Mouse (Mus musculus) regulatory T cell (primary cell): ENCODE data around the gene Gm20388.

Experiments used
- in situ Hi-C: fragments of 300-600 bp; cut with MboI, MseI; formaldehyde crosslinking; loops from one replicate; pipeline ENCODE4 v1.15.1; 2025; ENCODE audit warnings: high pct_unique_total_duplicates

Gm20388 gene

GRCm38 (mm10) chr8:124349663-124350062, 4439.0 kb downstream of the Gm20388 start:
- in situ Hi-C loops: loop anchor here (5.0 to 10.0 kb wide), 2 partner anchors 297 to 1075 kb away; no protein-coding TSS in a partner anchor

DNA sequence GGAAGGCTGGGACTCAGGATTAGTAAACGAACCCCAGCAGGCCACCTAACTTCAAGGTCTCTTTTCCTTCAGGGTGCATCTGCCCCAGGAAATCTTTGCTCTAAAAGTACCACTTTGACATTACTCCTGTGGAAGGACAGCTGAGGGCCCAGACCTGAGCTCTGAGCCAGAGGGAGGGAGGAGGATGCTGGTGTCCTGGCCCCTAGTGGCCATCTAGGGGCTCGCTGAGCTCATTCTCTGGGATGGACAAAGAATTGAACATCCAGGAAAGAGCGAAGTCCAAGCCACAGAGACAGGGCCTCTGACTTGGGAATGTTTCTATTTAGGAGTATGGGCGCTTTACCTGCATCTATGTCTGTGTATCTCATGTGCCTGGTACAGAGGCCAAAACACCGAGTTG, 4441.0 kb downstream of the Gm20388 start:
- in situ Hi-C loops: loop anchor here (5.0 kb wide), 1 partner anchor 299 kb away; no protein-coding TSS in a partner anchor

DNA sequence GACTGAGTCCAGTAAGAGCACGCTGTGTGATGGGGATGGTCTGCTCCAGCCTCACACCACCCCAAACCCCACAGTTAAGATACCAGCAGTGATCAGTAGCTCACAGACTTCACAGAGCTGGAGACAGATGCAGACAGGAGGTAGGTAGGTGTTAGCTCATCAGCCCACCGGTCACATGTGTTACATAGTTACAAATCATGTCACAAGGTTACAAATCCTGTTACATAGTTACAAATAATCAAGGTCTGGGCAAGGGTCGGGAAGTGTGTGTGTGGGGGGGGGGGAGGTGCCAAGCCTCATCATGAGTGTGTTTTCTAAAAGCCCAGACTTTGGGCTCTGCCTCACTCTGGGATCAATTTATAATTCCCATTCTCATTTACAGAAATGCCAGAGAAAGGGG, 4450.3 kb downstream of the Gm20388 start:
- in situ Hi-C loops: no loop called here

DNA sequence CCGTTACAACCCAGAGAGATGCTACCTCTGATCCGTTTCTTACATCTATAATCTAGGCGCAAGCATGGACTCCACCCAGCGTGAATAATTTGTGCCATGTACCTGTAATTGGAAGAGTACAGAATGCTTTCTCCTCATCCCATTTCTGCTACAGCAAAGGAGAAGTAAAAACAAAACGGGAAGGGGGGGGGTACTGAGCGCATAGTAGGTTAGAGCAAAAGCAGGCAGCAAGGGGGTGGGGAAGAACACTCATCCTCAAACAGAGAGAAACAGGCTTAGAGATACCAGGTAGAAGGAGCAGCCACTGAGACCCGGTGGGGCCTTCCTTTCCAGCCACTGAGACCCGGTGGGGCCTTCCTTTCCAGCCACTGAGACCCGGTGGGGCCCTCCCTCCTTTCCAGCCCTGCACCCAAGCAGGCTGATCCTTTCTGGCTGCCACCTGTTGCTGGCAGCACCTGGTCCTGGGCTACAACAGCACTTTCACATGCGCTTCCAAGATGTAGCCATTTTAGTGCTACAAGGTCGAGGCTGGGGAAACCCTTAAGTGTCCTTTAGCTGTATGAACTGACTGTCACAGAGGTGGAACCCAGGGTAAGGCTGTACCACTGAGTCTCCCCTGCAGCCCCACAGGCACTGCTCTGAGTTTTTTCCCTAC, 4451.3 kb downstream of the Gm20388 start:
- in situ Hi-C loops: no loop called here

GRCm38 (mm10) chr8:124362589-124362988, 4451.9 kb downstream of the Gm20388 start:
- in situ Hi-C loops: no loop called here

GRCm38 (mm10) chr8:124363337-124363736, 4452.7 kb downstream of the Gm20388 start:
- in situ Hi-C loops: no loop called here

DNA sequence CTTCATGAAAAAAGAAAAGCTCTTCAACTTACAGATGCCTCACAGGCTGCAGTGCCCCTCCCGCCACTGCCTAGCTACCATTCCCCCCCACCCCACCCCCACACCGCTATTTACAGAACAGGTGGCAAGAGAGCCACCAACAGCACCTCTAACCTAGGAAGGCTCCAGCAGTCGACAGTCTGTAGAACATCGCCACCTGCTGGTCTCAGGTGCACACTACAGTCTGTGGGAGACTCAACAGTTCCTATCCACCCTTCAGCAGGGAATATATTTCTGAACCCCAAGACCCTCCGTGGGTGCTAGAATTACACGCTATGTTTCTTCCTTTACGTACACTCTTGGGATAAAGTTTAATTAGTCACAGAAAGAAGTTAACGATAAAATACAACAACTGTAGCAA, 4457.6 kb downstream of the Gm20388 start:
- in situ Hi-C loops: no loop called here

- in situ Hi-C loops: loop anchor here (10.0 kb wide), 1 partner anchor 1626 kb away; no protein-coding TSS in a partner anchor
Observed at GRCm38 (mm10) chr8:124370422-124371183, 4460.0 kb downstream of the Gm20388 start.

DNA sequence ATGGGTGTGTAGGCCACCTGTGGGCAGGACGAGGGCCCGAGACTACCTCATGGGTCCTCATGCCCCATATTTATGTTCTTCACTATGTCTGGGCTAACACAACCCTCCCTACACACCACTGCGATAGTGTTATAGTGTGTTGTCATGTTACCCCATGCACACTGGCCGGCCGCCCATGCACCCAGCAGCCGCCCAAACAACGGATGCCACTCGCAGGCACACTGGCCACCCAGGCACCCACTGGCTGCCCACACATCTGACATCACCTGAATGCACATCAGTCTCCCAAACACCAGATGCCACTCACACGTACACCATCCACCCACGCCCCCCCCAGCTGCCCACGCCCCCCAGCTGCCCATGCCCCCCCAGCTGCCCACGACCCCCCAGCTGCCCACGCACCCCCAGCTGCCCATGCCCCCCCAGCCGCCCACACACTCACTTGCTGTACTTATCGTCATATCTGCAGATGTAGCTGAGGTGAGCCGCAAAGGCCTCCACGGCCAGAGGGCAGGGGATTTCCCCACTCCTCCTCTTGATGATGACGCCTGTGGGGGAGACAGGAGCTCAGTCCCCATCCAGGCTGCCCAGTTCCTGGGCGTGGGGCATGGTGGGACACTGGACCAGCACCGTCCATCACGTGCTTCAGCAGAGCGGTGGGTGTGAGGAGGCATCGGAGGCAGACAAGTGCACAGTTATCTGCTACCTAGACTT, 4460.9 kb downstream of the Gm20388 start:
- in situ Hi-C loops: loop anchor here (10.0 kb wide), 1 partner anchor 1627 kb away; no protein-coding TSS in a partner anchor

GRCm38 (mm10) chr8:124373753-124374152, 4463.1 kb downstream of the Gm20388 start:
- in situ Hi-C loops: loop anchor here (10.0 kb wide), 1 partner anchor 1629 kb away; no protein-coding TSS in a partner anchor

GRCm38 (mm10) chr8:124375168-124375567, 4464.5 kb downstream of the Gm20388 start:
- in situ Hi-C loops: loop anchor here (10.0 kb wide), 1 partner anchor 1630 kb away; no protein-coding TSS in a partner anchor

GRCm38 (mm10) chr8:124375727-124376126, 4465.1 kb downstream of the Gm20388 start:
- in situ Hi-C loops: loop anchor here (10.0 kb wide), 1 partner anchor 1631 kb away; no protein-coding TSS in a partner anchor

- in situ Hi-C loops: loop anchor here (10.0 kb wide), 1 partner anchor 1632 kb away; no protein-coding TSS in a partner anchor
Observed at GRCm38 (mm10) chr8:124376406-124376805, 4465.8 kb downstream of the Gm20388 start.

- in situ Hi-C loops: loop anchor here (10.0 kb wide), 1 partner anchor 1634 kb away; no protein-coding TSS in a partner anchor
Observed at GRCm38 (mm10) chr8:124379289-124379688, 4468.6 kb downstream of the Gm20388 start.

- in situ Hi-C loops: no loop called here
Observed at GRCm38 (mm10) chr8:124382235-124382634, 4471.6 kb downstream of the Gm20388 start.

- in situ Hi-C loops: no loop called here
Observed at GRCm38 (mm10) chr8:124384336-124384735, 4473.7 kb downstream of the Gm20388 start.

GRCm38 (mm10) chr8:124386225-124386899, 4475.7 kb downstream of the Gm20388 start:
- in situ Hi-C loops: no loop called here

GRCm38 (mm10) chr8:124389495-124389894, 4478.9 kb downstream of the Gm20388 start:
- in situ Hi-C loops: no loop called here

DNA sequence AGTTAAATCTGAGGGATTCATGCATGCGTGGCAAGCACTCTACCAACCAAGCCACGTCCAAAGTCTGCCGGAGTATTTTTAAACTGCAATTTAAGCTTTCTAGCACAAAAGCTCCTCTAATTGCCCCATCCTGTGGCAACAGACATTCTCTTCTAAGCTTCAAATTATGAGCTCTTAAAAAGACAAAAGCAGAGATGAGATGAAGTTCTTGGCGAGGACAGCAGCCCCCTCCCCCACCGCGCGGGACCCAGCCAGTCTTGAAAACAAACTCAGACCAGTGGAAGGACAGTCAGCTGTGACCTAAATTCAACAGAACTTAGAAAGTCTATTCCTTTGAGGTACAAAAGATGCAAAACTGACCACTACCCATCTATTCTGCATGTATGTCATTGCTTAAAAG, 4480.6 kb downstream of the Gm20388 start:
- in situ Hi-C loops: no loop called here

DNA sequence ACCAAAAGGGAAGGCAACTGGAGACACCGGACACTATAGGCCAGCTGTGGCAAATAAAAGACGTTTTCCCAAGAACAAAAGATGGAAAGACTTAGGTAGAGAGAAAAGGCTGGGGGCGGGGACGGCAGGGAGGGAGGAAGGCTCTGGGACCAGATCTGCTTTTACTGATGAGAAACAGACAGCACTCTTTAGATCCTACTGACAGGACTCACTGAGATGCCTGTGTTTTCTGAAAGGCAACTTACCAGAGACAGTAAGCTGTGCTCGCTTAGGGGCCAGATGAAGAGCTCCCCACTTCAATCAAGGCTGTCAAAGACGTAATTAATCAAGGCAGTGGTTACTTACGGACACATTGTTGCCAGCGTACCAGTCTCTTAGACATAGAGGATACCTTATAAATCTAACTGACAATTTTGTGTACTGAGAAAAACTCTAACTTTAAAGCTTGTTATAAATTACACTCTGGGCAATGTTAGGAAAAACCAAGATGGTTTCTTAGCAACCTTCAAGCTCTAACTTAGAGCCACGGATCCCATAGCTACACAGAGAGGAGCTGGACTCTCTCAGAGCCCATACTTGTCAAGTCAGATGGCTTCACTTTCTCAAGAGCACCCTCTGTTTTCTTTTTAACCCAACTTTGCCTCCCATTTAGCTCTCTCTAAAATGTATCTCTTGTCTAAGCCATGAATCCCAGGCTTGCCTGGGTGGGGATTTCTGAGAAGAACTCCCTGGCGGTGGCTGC, 4481.8 kb downstream of the Gm20388 start:
- in situ Hi-C loops: no loop called here
